Mouse (Mus musculus): ENCODE measurements around the gene Dnah17. TPM values are rescaled to one million over a fixed set of nuclear protein-coding genes. Genes with fewer than 3 reads are reported as not detected.

Gene Dnah17
- polyA plus RNA-seq, 1 experiment: 0.14 TPM

GRCm38 (mm10) chr11:117999260-117999934 is 131.0 kb downstream of the Dnah17 start:
- peaks cover 36% of the 10 kb centered on the region for H3K36me3 ChIP-seq (ENCODE audit: control insufficient read depth, insufficient read depth, low read length)
- peaks cover 46% of the 10 kb centered on the region for H3K4me1 ChIP-seq (ENCODE audit: control insufficient read depth, insufficient read depth, insufficient read length, low read length)
- H3K27ac ChIP-seq (ENCODE audit: insufficient read depth, low read depth, low read length): peak overlapping the region; percentile 78
- 17% methylated on average over 6 of the region's 6 CpGs for WGBS
- H3K27me3 ChIP-seq (ENCODE audit: control insufficient read depth, insufficient read depth, low read length): no peaks in the 10 kb centered on the region
- TF ChIP-seq CTCF (IDR thresholded peaks at IDR 0.05; ENCODE audit: extremely low read depth, insufficient read length, insufficient replicate concordance, low read depth, low read length): no peak
- TF ChIP-seq POLR2A (IDR thresholded peaks at IDR 0.05; ENCODE audit: low read depth, low read length): no peak
- no peak overlapping the region for H3K4me3 ChIP-seq (ENCODE audit: low read depth, low read length)

GRCm38 (mm10) chr11:117998356-117998755 is 132.1 kb downstream of the Dnah17 start:
- Histone ChIP-seq H3K27ac (ENCODE audit: insufficient read depth, low read depth, low read length) (peak overlapping the region; percentile 78), H3K36me3 (ENCODE audit: control insufficient read depth, insufficient read depth, low read length) (peaks cover 26% of the 10 kb centered on the region), H3K4me3 (ENCODE audit: low read depth, low read length) (no peak overlapping the region), H3K27me3 (ENCODE audit: control insufficient read depth, insufficient read depth, low read length) (no peaks in the 10 kb centered on the region), H3K4me1 (ENCODE audit: control insufficient read depth, insufficient read depth, insufficient read length, low read length) (peaks cover 56% of the 10 kb centered on the region)
- TF ChIP-seq POLR2A (IDR thresholded peaks at IDR 0.05; ENCODE audit: low read depth, low read length) (no peak), CTCF (IDR thresholded peaks at IDR 0.05; ENCODE audit: extremely low read depth, insufficient read length, insufficient replicate concordance, low read depth, low read length) (no peak)
- 53% methylated on average over 4 of the region's 4 CpGs for WGBS

- TF ChIP-seq POLR2A (IDR thresholded peaks at IDR 0.05; ENCODE audit: low read depth, low read length) (no peak), CTCF (IDR thresholded peaks at IDR 0.05; ENCODE audit: extremely low read depth, insufficient read length, insufficient replicate concordance, low read depth, low read length) (no peak)
- no peaks in the 10 kb centered on the region for H3K27me3 ChIP-seq (ENCODE audit: control insufficient read depth, insufficient read depth, low read length)
- H3K4me1 ChIP-seq (ENCODE audit: control insufficient read depth, insufficient read depth, insufficient read length, low read length): peaks cover 68% of the 10 kb centered on the region
- H3K4me3 ChIP-seq (ENCODE audit: low read depth, low read length): no peak overlapping the region
- WGBS: 91% methylated on average over 2 of the region's 2 CpGs
- H3K36me3 ChIP-seq (ENCODE audit: control insufficient read depth, insufficient read depth, low read length): peaks cover 16% of the 10 kb centered on the region
- no peak overlapping the region for H3K27ac ChIP-seq (ENCODE audit: insufficient read depth, low read depth, low read length)
These were observed 133.3 kb downstream of the Dnah17 start for GRCm38 (mm10) chr11:117997085-117997484.

GRCm38 (mm10) chr11:117996066-117996465 is 134.4 kb downstream of the Dnah17 start:
- 72% methylated on average over 3 of the region's 3 CpGs for WGBS
- peaks cover 6% of the 10 kb centered on the region for H3K36me3 ChIP-seq (ENCODE audit: control insufficient read depth, insufficient read depth, low read length)
- no peak overlapping the region for H3K27ac ChIP-seq (ENCODE audit: insufficient read depth, low read depth, low read length)
- H3K27me3 ChIP-seq (ENCODE audit: control insufficient read depth, insufficient read depth, low read length): no peaks in the 10 kb centered on the region
- peaks cover 71% of the 10 kb centered on the region for H3K4me1 ChIP-seq (ENCODE audit: control insufficient read depth, insufficient read depth, insufficient read length, low read length)
- H3K4me3 ChIP-seq (ENCODE audit: low read depth, low read length): no peak overlapping the region
- TF ChIP-seq CTCF (IDR thresholded peaks at IDR 0.05; ENCODE audit: extremely low read depth, insufficient read length, insufficient replicate concordance, low read depth, low read length) (no peak), POLR2A (IDR thresholded peaks at IDR 0.05; ENCODE audit: low read depth, low read length) (no peak)

- H3K4me1 ChIP-seq (ENCODE audit: control insufficient read depth, insufficient read depth, insufficient read length, low read length): peaks cover 67% of the 10 kb centered on the region
- H3K27me3 ChIP-seq (ENCODE audit: control insufficient read depth, insufficient read depth, low read length): no peaks in the 10 kb centered on the region
- no peak for TF ChIP-seq POLR2A (IDR thresholded peaks at IDR 0.05; ENCODE audit: low read depth, low read length)
- no peak for TF ChIP-seq CTCF (IDR thresholded peaks at IDR 0.05; ENCODE audit: extremely low read depth, insufficient read length, insufficient replicate concordance, low read depth, low read length)
- H3K36me3 ChIP-seq (ENCODE audit: control insufficient read depth, insufficient read depth, low read length): peaks cover 1% of the 10 kb centered on the region; the same call in 1 of the 2 replicates
- 63% methylated on average over 3 of the region's 3 CpGs for WGBS
- H3K27ac ChIP-seq (ENCODE audit: insufficient read depth, low read depth, low read length): 0 out of 2 replicates have a peak overlapping the region, but pooled peaks have one; percentile 7
- no peak overlapping the region for H3K4me3 ChIP-seq (ENCODE audit: low read depth, low read length)
These were observed 134.8 kb downstream of the Dnah17 start for GRCm38 (mm10) chr11:117995661-117996060.

GRCm38 (mm10) chr11:117995255-117995654 is 135.2 kb downstream of the Dnah17 start:
- peaks cover 68% of the 10 kb centered on the region for H3K4me1 ChIP-seq (ENCODE audit: control insufficient read depth, insufficient read depth, insufficient read length, low read length)
- H3K36me3 ChIP-seq (ENCODE audit: control insufficient read depth, insufficient read depth, low read length): peaks cover 1% of the 10 kb centered on the region; the same call in 1 of the 2 replicates
- H3K4me3 ChIP-seq (ENCODE audit: low read depth, low read length): no peak overlapping the region
- TF ChIP-seq CTCF (IDR thresholded peaks at IDR 0.05; ENCODE audit: extremely low read depth, insufficient read length, insufficient replicate concordance, low read depth, low read length): no peak
- no peak for TF ChIP-seq POLR2A (IDR thresholded peaks at IDR 0.05; ENCODE audit: low read depth, low read length)
- 0 out of 2 replicates have a peak overlapping the region, but pooled peaks have one; percentile 7 for H3K27ac ChIP-seq (ENCODE audit: insufficient read depth, low read depth, low read length)
- H3K27me3 ChIP-seq (ENCODE audit: control insufficient read depth, insufficient read depth, low read length): no peaks in the 10 kb centered on the region
- 76% methylated on average over 2 of the region's 2 CpGs for WGBS

GRCm38 (mm10) chr11:117994250-117995057 is 136.0 kb downstream of the Dnah17 start:
- WGBS: 39% methylated on average over 9 of the region's 9 CpGs
- Histone ChIP-seq H3K36me3 (ENCODE audit: control insufficient read depth, insufficient read depth, low read length) (peaks cover 1% of the 10 kb centered on the region; the same call in 1 of the 2 replicates), H3K27ac (ENCODE audit: insufficient read depth, low read depth, low read length) (peak overlapping the region; percentile 31), H3K4me3 (ENCODE audit: low read depth, low read length) (no peak overlapping the region), H3K27me3 (ENCODE audit: control insufficient read depth, insufficient read depth, low read length) (no peaks in the 10 kb centered on the region), H3K4me1 (ENCODE audit: control insufficient read depth, insufficient read depth, insufficient read length, low read length) (peaks cover 64% of the 10 kb centered on the region)
- TF ChIP-seq CTCF (IDR thresholded peaks at IDR 0.05; ENCODE audit: extremely low read depth, insufficient read length, insufficient replicate concordance, low read depth, low read length) (no peak), POLR2A (IDR thresholded peaks at IDR 0.05; ENCODE audit: low read depth, low read length) (no peak)

Data from small intestine, adult 2 months (tissue).